Mouse (Mus musculus) lung, adult 2 months (tissue): ENCODE measurements around the gene Taar4.

Experiments
- CTCF ChIP-seq: fragments of 200-500 bp; IDR thresholded peaks from 2 replicates; pipeline ENCODE4 v1.5.1; 2011; ENCODE audit warnings: mild to moderate bottlenecking, low read length, control low read depth; ENCODE audit not compliant: insufficient read depth
- POLR2A ChIP-seq: fragments of 200-500 bp; IDR thresholded peaks from 2 replicates; pipeline ENCODE4 v1.6.1; 2011; ENCODE audit warnings: low read depth, mild to moderate bottlenecking, control low read depth, low read length, borderline replicate concordance; ENCODE audit errors: extremely low read depth

- TF ChIP-seq CTCF (no peak), POLR2A (no peak)
Observed at GRCm38 (mm10) chr10:24007034-24007433, 46.7 kb downstream of the Taar4 start.
